Mouse (Mus musculus): ENCODE measurements at regions not wholly inside any gene's neighbourhood (a gene's known extent, or its start where the extent isn't known, plus 50 kb on each side); places are given as distances from the start of the nearest gene placed in this dataset.
A peak's percentile ranks its signal among the peaks of the same experiment; 100 is the strongest.

DNA sequence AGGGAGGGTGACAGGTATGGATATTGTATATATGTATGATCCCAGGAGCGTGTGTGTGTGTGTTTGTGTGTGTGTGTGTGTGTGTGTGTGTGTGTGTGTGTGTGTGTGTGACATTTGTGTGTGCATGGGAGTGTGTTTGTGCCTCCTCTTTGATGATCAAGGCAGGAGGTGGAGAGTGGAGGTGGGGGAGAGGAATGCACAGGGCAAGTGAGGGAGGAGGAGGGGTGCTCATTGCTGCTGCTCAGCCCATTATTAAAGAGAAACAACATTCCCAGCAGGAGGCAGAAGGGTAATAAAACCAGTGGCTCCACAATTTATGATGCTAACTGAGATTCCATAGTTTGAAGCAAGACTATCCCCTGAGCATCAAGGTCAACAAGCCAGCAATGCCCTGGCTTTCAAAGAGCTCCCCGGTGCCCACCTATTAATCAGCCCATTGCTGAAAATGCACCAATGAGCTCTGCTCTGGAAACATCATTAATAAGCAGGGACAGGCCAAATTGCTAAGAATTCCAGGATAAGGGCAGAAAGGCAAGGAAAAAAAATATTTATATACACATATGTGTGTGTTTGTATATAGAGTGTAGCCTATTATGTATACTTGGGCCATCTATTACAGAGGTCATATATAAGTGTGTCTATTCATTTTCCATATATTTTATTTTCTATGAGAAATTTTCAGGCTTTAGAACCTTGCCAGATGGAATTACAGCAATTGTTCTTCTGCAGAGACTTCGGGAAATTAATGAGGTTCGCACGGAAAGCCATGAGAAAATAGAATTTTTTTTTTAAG is 316.7 kb downstream of the Gm826 start:
- Histone ChIP-seq H3K4me1 (ENCODE audit: control insufficient read depth, insufficient read depth, low read length) (0 out of 2 replicates have a peak, but pooled peaks cover 3% of the 10 kb centered on the region), H3K4me3 (ENCODE audit: insufficient read depth, low read length) (no peak overlapping the region), H3K27ac (ENCODE audit: insufficient read depth, low read length) (no peak overlapping the region)
- no peak for TF ChIP-seq CTCF (IDR thresholded peaks at IDR 0.05; ENCODE audit: borderline replicate concordance, insufficient read depth, low read length)
- TF ChIP-seq POLR2A (IDR thresholded peaks at IDR 0.05; ENCODE audit: low read depth, low read length) = no peak

DNA sequence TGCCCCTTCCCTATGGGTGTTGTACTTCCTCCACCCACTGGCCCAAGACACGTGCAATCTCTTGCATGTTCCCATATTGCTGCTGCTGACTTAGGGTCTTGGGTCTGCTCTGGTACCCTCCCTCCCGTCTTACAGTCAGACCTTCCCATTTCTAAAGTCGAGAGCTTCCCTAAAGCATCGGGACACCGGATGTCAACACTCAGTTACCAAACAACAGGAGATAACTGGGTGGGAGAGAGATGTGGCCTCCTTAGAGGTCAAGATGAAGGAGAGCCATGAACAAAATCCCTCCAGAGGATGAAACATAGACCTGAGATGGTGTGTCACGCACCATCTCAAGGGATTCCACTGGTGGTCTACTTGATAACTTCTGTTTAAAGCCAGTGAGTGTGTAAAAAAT is 322.5 kb downstream of the Gm826 start:
- H3K4me3 ChIP-seq (ENCODE audit: insufficient read depth, low read length) = no peak overlapping the region
- H3K27ac ChIP-seq (ENCODE audit: insufficient read depth, low read length) = no peak overlapping the region
- no peak for TF ChIP-seq POLR2A (IDR thresholded peaks at IDR 0.05; ENCODE audit: low read depth, low read length)
- no peak for TF ChIP-seq CTCF (IDR thresholded peaks at IDR 0.05; ENCODE audit: borderline replicate concordance, insufficient read depth, low read length)
- H3K4me1 ChIP-seq (ENCODE audit: control insufficient read depth, insufficient read depth, low read length) = no peaks in the 10 kb centered on the region

DNA sequence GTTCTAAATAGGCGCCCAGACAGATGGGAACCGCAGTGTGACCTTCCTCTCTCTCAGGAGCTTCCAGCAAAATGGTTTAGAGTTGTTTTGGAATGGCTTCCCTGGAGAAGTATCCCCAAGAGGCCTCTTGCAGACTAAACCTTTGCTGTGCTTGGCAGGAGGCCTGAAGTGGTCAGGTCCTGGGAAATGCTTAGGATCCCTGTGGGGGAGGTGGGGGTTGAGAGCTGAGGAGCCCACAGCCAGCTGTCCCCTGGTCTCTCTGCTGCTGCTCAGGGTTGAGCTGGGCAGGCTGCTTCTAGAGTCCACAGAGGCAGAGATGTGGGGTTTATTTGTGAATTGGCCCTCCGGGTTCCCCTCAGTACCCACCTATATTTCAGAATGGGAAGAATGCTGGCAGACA is 331.3 kb downstream of the Gm826 start:
- no peak for TF ChIP-seq CTCF (IDR thresholded peaks at IDR 0.05; ENCODE audit: borderline replicate concordance, insufficient read depth, low read length)
- no peak for TF ChIP-seq POLR2A (IDR thresholded peaks at IDR 0.05; ENCODE audit: low read depth, low read length)
- Histone ChIP-seq H3K27ac (ENCODE audit: insufficient read depth, low read length) (no peak overlapping the region), H3K4me3 (ENCODE audit: insufficient read depth, low read length) (no peak overlapping the region)

DNA sequence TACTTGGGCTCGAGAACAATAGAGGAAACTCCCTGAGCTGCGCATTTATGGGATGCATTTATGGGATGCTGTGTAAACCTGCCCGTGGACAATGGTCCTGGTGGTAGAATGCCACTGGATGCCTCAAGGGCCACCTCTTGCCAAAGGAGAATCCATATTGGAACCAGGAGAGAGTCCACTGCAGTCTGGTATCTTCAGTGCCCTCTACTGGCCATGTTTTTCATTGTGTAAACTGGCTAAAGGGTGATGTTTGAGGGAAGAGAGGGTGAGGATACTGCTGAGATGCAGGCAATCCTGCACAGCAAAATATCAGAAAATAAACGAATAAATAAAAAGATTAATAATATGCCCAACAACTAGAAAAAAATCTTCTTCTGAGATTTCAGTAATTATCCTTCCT is 333.5 kb downstream of the Gm826 start:
- H3K4me3 ChIP-seq (ENCODE audit: insufficient read depth, low read length) = no peak overlapping the region
- H3K27ac ChIP-seq (ENCODE audit: insufficient read depth, low read length) = no peak overlapping the region
- no peaks in the 10 kb centered on the region for H3K4me1 ChIP-seq (ENCODE audit: control insufficient read depth, insufficient read depth, low read length)
- no peak for TF ChIP-seq CTCF (IDR thresholded peaks at IDR 0.05; ENCODE audit: borderline replicate concordance, insufficient read depth, low read length)
- no peak for TF ChIP-seq POLR2A (IDR thresholded peaks at IDR 0.05; ENCODE audit: low read depth, low read length)

More for the DNA sequence above, 331.3 kb downstream of the Gm826 start:
- no peaks in the 10 kb centered on the region for H3K4me1 ChIP-seq (ENCODE audit: control insufficient read depth, insufficient read depth, low read length)

DNA sequence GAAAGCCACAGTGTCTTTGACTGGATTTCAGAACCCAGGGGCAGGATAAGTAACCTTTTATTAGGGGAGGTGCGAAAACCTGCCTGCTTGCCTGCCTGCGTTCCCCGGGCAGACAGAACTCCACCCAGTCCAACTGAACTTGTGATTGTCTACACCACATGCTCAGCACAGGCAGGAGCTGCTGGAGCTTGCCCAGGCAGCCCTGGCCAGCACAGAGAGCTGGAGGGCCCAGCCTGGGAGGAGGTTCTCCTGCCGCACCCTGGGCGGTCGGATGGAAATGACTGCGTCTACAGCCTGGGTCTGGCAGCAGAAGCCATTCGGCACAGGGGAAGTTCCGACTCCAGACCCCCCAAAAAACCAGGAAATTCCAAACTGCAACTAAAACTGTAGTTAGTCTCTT is 336.6 kb downstream of the Gm826 start:
- no peaks in the 10 kb centered on the region for H3K4me1 ChIP-seq (ENCODE audit: control insufficient read depth, insufficient read depth, low read length)
- no peak for TF ChIP-seq POLR2A (IDR thresholded peaks at IDR 0.05; ENCODE audit: low read depth, low read length)
- no peak for TF ChIP-seq CTCF (IDR thresholded peaks at IDR 0.05; ENCODE audit: borderline replicate concordance, insufficient read depth, low read length)
- H3K4me3 ChIP-seq (ENCODE audit: insufficient read depth, low read length) = no peak overlapping the region
- no peak overlapping the region for H3K27ac ChIP-seq (ENCODE audit: insufficient read depth, low read length)

DNA sequence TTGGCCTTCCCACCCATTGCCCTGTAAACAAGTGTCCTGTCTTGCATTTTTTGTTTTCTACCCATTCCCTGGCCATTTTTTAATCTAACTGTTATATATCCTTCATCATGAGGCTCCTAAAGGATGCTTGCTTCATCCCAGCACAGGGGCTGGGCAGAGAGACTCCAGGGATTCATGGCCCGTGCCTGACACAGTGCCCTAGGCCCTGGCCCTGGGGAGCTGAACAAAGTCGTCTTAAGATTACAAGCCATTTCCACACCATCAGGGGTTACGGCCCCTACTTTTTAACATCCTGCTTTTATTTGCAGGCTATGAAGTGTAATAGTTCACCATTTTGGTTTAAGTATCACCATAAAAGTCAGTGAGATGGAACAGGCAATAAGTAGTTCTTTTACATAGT is 339.5 kb downstream of the Gm826 start:
- H3K4me1 ChIP-seq (ENCODE audit: control insufficient read depth, insufficient read depth, low read length) = no peaks in the 10 kb centered on the region
- H3K4me3 ChIP-seq (ENCODE audit: insufficient read depth, low read length) = no peak overlapping the region
- TF ChIP-seq POLR2A (IDR thresholded peaks at IDR 0.05; ENCODE audit: low read depth, low read length) = no peak
- no peak for TF ChIP-seq CTCF (IDR thresholded peaks at IDR 0.05; ENCODE audit: borderline replicate concordance, insufficient read depth, low read length)
- no peak overlapping the region for H3K27ac ChIP-seq (ENCODE audit: insufficient read depth, low read length)

DNA sequence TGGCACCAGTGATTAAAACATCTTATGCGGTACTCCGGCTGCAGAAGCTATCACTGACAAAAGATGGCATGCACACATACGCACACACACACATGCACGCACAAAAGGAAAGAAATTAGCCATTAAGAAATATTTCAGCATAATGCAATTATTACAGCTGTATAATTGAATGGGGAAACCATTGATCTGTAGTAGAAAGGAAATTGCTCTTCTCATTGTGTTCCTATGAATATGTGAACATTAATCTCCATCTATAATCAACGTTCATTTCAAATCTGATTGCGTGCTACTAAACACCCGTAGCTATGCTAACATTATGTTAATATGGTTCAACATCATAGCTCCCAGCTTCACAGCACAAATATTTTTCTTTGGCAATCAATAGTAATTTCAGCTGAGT is 347.2 kb downstream of the Gm826 start:
- TF ChIP-seq POLR2A (IDR thresholded peaks at IDR 0.05; ENCODE audit: low read depth, low read length) (no peak), CTCF (IDR thresholded peaks at IDR 0.05; ENCODE audit: borderline replicate concordance, insufficient read depth, low read length) (no peak)
- H3K4me3 ChIP-seq (ENCODE audit: insufficient read depth, low read length) = no peak overlapping the region
- H3K27ac ChIP-seq (ENCODE audit: insufficient read depth, low read length) = no peak overlapping the region
- no peaks in the 10 kb centered on the region for H3K4me1 ChIP-seq (ENCODE audit: control insufficient read depth, insufficient read depth, low read length)

DNA sequence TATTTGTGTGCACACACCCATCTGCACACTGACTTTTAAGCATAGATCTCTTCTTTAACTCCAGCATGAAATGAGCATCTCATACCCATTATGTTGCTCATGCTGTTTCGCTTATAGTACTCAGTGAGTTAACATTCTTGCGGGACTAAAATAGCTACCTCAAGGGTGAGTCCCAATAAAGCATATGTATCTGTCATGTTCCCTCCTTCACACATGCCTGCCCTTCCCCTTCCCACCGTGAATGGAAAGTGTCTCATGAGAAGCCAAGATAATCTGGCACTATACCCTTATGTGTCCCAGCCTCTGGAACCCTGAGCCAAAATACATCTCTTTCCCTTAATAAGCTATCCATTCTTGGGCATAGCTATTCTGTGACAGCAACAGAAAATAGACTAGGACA is 352.3 kb downstream of the Gm826 start:
- Histone ChIP-seq H3K4me3 (ENCODE audit: insufficient read depth, low read length) (no peak overlapping the region), H3K27ac (ENCODE audit: insufficient read depth, low read length) (no peak overlapping the region), H3K4me1 (ENCODE audit: control insufficient read depth, insufficient read depth, low read length) (no peaks in the 10 kb centered on the region)
- TF ChIP-seq POLR2A (IDR thresholded peaks at IDR 0.05; ENCODE audit: low read depth, low read length) (no peak), CTCF (IDR thresholded peaks at IDR 0.05; ENCODE audit: borderline replicate concordance, insufficient read depth, low read length) (no peak)

DNA sequence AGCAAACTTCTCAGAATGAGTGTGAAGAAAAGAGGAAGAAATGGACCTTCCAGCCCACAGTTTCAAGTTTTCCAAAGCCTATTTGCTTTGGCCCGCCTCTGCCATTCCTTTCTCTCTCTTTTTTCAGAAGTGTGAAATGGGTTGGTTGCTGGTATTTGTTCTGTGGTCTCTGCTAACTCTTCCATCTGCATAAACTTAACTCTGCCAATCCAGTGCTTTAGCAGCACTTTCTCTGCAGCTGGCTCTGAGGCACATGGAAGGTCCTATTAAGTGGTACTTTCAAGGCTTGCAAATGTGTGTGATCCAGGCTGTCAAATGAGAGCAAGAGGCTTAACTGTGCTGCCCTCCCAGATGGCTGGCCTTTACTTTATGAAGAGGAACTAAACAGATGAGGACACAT is 383.6 kb downstream of the Gm826 start:
- Histone ChIP-seq H3K27ac (ENCODE audit: insufficient read depth, low read length) (peak overlapping the region; percentile 3; the same call in 1 of the 2 replicates), H3K4me1 (ENCODE audit: control insufficient read depth, insufficient read depth, low read length) (no peaks in the 10 kb centered on the region), H3K4me3 (ENCODE audit: insufficient read depth, low read length) (no peak overlapping the region)
- no peak for TF ChIP-seq CTCF (IDR thresholded peaks at IDR 0.05; ENCODE audit: borderline replicate concordance, insufficient read depth, low read length)
- TF ChIP-seq POLR2A (IDR thresholded peaks at IDR 0.05; ENCODE audit: low read depth, low read length) = no peak

DNA sequence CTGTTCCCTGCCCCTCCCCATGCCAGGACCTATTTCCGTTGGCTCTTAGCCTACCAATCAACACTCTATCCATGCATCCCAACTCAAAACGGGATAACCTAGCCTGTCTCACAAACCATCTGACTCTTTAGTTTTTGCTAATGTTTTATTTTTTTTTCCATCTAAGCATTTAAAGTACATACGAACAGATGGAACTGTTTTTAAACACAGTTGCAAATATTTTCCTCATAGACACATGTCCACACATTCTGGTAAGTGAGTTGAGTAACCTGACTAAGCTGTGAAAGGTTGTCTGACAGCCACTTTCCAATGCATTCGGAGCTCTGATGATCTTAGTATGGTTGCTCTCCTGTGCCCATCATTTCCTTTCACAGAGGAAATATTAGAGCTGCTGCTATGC is 384.9 kb downstream of the Gm826 start:
- TF ChIP-seq POLR2A (IDR thresholded peaks at IDR 0.05; ENCODE audit: low read depth, low read length) (no peak), CTCF (IDR thresholded peaks at IDR 0.05; ENCODE audit: borderline replicate concordance, insufficient read depth, low read length) (no peak)
- H3K4me3 ChIP-seq (ENCODE audit: insufficient read depth, low read length) = no peak overlapping the region
- peak overlapping the region; percentile 26; the same call in 1 of the 2 replicates for H3K27ac ChIP-seq (ENCODE audit: insufficient read depth, low read length)
- no peaks in the 10 kb centered on the region for H3K4me1 ChIP-seq (ENCODE audit: control insufficient read depth, insufficient read depth, low read length)
